Mouse (Mus musculus): ENCODE measurements at regions not wholly inside any gene's neighbourhood (a gene's known extent, or its start where the extent isn't known, plus 50 kb on each side); places are given as distances from the start of the nearest gene placed in this dataset.

DNA sequence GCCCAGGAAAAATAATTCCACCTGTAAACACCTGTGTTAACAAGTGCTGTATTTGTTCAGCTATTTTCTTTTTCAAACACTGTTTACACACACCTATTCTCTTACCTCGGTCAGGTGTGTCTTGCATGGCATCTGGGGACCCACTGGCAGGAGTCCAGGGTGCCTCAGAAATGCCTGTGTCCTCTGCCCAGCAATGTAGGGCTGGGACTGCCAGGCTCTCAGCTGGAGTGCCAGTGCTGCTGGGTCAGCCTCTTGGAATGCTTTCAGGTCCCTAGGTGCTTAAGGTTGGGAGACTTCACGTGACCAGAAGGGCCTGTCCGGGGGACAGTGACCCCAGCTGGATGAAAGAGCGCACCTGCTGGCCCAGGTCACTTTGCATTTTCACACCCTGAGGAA, 112.4 kb upstream of the Id2 start:
- TF ChIP-seq CHD2 (IDR thresholded peaks at IDR 0.05; ENCODE audit: low read depth, low read length) (no peak), ZNF384 (IDR thresholded peaks at IDR 0.05; ENCODE audit: low read depth, low read length) (no peak), MAFK (IDR thresholded peaks at IDR 0.05; ENCODE audit: insufficient read depth, low read depth, low read length) (no peak), HCFC1 (IDR thresholded peaks at IDR 0.05; ENCODE audit: borderline replicate concordance, insufficient read depth, low read length) (no peak)
